Mouse (Mus musculus) urinary bladder, postnatal 10 days (tissue): ENCODE data around the gene Clcn2.
"Not testable (repeated sequence)": the region's sequence is repeated elsewhere in the genome, so short reads cannot be mapped to it uniquely, and the experiment has no call there.

Source experiments
- DNase-seq: peaks from one replicate; pipeline ENCODE4 v3.0.0; 2022; ENCODE audit warnings: low spot score

Clcn2 gene

DNA sequence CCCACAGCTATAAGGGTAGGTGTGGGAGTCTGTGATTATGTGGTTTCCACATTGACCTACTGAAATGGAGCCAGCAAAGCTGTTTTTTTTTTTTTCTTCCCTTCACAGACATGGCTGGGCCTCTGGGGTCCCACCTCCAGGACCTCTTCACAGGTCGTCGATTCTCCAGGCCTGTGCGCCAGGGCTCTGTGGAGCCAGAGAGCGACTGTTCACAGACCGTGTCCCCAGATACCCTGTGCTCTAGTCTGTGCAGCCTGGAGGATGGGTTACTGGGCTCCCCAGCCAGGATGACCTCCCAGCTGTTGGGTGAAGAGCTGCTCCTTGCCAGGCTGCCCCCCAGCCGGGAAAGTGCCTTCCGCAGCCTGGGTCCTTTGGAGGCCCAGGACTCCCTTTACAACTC is 16.2 kb downstream of the Clcn2 start:
- no peak for DNase-seq

DNA sequence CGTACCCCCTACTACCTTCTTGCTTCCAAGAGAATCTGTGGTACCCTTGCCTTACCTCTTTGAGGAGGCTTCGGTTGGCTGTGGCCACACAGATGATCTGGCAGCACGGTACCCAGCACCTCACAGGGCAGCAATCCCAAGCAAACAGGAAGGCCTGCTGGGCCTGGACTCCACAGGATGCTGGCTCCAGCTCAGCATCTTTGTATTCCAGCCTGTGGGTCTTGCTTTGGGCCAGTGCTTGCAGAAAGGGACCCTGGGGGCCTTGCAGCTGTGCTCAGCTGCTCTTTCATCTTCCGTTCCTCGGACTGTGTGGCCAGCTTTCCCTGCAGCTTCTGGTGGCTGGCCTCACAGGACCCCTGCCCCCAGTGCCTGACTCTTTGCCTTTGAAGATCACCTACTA is 17.5 kb downstream of the Clcn2 start:
- no peak for DNase-seq

DNA sequence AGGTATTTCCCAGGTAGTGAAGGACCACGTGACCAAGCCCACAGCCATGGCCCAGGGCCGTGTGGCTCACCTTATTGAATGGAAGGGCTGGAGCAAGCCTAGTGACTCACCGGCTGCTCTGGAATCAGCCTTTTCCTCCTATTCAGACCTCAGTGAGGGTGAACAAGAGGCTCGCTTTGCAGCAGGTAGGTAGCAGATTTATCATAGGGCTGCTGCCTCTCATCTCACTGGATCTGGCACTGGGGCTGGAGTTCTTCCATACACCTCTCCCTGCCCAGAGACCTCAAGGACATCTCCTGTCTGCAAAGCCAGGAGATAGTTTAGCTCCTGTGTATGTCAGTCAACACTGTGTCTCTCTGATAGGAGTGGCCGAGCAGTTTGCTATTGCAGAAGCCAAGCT is 18.3 kb downstream of the Clcn2 start:
- DNase-seq, result no peak

DNA sequence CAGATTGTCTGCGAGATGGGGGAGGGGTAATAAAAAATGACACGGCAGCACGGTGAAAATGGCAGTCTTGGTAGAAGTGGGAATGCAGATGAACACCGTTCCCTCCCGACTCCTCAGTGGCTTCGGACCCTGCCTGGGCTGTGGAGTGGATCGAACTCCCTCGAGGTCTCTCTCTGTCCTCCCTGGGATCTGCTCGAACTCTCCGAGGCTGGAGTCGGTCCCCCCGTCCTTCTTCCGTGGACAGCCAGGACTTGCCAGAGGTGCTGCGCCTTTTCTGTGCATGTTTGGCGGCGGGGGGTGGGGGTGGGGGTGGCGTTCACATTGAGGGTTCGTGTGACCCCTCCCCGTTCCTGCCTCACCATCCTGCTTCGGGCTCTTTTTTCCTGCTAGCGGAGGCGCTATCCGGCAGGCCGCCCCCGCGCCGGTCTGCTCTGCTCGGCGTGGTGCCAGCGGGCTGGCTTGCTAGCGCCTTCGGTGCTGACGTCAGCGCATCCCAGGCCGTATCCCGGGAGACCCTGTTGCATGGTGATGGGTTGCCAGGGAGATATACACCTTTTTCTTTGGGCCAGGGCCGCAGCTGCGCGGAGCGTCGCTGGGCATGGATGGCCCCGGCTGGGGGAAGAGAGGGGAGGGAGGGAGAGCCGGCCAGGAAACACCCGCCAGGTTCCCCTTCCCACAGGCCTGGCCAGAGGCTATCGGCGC is 21.8 kb downstream of the Clcn2 start:
- no peak for DNase-seq

DNA sequence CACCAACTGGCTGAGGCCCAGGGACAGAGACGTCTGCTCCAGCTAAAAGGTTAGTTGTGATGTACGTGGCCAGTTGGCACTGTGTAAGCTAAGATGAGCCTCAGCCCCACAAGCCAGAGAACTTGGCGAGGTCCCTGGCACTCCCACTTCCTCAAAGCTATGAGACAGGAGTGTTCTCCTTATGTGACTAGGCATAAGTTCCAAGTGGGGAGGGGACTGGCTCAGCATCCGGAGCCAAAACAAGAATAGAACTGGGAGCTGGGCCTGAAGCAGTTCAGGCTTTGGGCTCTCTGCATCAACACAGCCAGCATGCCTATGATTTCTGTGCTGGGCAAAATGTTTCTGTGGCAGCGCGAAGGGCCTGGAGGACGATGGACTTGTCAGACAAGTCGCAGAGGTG is 22.8 kb downstream of the Clcn2 start:
- DNase-seq, result no peak

DNA sequence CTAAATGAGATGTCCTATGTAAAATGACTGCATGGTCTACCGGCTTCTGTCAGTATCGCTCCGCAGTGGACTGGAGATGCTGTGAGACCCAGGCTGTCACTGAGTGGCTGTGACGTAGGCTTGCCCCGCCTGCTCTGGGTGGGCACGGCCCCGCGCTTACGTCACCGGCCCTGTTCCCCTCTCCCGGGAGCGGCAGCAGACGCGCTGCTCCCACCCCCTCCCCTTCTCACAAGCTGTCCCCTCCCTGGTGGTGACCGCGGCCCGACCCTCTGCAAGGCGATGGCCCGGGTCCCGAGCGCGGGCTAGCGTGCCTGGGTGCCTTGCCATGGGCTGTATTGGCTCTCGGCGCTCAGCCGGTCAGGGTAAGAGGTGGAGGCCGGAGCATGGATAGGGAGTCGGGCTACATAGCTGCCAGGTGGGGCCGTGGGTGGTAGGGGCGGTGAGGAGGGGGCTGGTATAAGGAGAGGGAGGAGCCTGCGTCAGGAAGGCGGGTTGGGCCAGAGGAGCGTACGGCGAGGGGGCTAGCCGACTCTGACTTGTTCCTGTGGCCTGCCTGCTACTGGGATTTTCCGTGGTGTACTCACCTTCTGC is 24.3 kb downstream of the Clcn2 start, which contains the start of gene Fam131a:
TSS of gene Fam131a (plus strand) at position 131 of the 591 bp plus-strand sequence.
- DNase-seq, result no peak

DNA sequence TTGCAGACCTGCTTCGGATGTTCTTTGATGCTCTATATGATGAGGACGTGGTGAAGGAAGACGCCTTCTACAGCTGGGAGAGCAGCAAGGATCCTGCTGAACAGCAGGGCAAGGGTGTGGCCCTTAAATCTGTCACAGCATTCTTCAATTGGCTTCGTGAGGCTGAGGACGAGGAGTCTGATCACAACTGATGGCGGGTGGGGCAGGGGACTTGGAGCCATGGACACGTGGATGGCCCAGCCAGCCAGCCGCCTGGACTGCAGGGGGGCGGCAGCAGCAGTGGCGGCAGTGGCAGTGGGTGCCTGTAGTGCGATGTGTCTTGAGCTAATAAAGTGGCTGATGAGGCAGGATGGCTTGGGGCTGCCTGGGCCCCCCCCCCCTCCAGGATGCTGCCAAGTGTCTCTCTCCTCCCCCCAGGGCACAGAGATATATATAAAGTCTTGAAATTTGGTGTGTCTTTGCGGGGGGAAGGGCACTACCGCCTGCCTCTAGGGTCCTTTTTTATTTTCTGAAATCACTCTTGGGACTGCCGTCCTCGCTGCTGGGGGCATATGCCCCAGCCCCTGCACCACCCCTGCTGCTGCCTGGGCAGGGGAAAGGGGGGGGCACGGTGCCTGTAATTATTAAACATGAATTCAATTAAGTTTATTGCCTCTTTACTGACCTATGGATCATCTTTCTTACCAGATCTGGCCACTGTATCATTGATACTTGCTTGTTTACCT is 25.1 kb downstream of the Clcn2 start:
- no peak for DNase-seq

DNA sequence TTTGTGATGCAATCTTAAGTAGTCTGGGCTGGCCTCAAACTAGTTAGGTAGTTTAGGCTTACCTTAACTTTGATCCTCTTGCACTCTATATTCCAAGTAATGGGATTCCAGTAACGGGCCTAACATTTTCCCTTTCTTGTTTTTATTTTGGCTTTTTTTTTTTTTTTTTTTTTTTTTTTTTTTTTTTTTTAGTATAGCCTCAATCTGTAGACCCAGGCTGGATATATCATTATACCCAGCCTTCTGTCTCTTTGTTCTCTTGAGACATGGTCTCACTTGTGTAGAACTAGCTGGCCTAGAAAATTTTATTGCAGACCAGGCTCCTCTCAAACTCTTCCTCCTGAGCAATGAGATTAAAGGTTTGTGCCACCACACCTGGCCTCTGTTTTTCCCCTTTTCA is 25.9 kb downstream of the Clcn2 start:
- DNase-seq, result no peak

DNA sequence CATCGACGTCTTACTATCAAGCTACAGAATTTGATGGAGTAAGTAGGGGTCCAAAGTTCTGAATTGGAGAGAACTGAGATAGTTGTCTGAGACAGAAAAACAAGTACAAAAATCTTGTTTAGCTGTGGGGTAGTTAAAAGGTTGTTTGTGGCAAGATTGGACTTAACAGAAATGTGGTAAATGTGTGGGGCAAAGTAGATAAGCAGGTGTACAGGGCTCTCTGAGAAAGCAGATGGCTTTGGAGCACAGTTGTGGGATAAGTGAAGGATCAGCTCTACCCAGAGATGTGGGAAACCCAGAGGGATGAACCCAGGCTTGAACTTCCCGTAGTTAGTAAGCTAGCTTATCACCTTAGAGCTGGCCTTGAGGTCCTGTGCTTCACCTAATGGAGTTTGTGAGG is 26.8 kb downstream of the Clcn2 start:
- DNase-seq, result no peak

DNA sequence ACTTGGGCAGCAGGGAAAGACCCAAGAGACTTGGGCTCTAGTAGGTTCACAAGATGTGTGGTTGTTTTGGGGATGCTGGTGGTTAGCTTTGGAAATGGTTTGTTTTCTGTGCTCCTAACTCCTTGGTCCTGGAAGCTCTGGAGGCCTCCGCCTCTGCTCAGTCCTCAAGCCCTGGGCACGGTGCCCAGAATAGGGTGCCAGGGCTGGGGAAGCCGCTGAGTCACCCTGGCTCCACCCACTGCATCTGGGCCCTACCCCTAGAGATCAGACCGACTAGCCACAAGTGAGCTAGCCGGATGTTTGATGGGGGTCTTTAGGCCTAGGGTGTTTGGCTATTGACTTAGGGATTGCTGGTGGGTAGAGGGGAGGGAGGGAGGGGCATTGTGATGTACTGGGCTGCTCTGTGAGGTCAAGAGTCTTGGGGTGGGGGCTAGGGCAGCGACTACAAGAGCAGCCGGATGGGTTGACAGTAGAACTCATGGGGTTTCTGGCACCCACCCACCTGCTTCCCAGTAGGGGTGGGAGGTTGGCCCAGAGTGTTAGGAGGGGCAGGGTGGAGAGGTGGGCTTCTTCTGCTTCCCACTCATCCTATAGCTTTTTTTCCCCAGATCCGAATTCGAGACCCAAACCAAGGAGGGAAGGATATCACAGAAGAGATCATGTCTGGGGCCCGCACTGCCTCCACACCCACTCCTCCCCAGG is 39.4 kb downstream of the Clcn2 start:
- DNase-seq, result peak; percentile 45

DNA sequence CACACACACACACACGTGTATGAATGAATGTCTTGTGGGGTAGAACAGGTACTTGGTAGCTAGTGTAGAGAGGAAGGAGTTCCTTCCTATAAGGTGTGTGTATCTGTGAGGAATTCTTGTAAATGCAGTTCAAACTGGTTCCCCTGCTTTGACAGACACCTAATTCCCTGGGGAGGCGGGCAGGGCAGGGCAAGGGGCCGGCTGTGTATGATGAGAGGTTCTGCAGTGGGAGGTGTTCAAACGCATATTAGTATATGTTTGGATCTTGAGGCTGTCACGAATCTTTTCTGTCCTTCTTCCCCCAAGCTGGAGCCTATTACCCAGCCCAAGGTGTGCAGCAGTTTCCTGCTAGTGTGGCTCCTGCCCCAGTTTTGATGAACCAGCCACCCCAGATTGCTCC is 40.2 kb downstream of the Clcn2 start:
- DNase-seq, result no peak

DNA sequence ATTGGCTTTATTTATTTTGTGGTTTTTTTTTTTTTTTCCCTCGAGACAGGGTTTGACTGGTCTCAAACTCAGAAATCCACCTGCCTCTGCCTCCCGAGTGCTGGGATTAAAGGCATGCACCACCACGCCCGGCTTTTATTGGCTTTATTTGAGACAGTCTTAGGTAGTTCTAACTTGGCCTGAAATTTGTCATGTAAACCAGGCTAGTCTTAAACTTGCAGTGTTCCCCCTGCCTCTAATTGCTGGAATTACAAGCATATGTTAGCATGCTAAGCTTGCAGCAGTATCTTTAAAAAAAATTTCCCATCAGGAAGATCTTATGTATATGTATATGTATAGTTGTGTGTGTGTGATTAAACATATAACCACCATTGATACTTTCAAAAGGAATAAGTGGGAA is 40.8 kb downstream of the Clcn2 start:
- DNase-seq, result no peak

DNA sequence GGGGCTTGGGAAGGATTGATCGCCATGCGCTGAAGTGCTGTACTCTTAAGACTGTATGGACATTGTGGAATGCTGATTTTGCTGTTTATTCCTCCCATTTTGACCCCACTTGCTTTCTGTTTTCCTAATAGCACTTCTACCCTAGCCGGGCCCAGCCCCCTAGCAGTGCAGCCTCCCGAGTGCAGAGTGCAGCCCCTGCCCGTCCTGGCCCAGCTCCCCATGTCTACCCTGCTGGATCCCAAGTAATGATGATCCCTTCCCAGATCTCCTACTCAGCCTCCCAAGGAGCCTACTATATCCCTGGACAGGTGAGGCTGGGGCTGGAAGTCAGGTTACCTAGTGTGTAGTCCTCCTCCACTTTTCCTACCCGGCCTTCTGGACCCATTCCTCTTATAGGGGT is 42.3 kb downstream of the Clcn2 start:
- DNase-seq, result no peak

DNA sequence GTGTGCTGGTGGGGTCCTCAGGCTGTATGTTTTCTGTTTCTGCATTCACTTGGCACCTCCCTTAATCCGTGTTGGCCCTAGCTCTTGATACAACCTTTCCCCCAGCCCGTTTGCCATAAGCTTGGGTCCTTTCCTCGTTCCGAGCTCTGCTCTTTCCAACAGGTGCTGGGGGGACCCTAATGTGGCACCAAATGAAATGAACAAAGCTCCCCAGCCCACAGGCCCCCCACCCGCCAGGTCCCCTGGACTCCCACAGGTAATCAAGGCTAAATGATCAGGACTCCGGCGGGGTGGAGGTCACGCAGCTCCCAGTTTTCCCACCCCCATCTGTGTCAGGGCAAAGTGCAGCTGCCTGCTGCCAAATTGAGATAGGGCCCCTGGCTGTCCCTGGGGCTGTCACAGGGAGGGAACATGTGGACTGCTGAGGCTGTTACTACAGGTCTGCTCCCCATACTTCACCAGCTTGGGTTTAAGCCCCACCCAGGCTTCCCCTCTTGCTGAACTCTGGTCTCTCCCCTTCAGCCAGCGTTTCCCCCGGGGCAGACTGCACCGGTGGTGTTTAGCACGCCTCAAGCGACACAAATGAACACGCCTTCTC is 43.7 kb downstream of the Clcn2 start:
- DNase-seq, result no peak

DNA sequence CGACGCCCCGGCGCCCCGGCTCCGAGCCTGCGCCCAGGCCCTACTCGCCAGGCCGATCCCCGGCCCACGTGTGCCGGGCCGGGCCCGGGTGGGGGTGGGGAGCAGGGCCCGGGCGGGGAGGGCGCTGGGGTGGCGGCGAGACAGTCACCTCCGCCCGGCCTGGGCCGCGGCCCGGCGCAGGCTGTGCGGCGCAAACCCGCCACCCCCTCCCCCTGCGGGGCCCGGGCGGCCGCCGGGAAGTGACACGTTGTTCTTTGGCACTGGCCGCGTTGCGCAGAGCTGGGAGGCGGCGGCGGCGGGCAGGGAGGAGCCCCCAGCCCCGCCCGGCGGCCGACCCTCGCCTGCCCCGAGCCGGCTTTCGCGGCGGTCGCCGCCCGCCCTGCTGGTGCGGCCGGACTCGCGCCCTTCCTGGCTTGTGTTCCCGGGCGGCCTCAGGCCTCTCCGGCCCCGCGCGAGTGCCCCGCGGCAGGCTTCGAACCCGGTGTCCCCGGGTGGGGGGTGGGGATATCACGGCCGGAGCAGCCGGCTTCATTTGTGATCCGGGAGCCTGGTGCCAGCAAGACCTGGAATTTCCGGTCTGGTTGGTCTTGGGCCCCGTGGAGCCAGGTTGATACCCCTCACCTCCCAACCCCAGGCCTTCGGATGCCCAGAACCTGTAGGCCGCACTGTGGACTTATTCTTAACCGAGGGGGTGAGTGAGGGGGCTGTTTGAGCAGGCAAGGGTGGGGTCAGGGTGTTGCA is 44.4 kb downstream of the Clcn2 start:
- DNase-seq, result no peak

DNA sequence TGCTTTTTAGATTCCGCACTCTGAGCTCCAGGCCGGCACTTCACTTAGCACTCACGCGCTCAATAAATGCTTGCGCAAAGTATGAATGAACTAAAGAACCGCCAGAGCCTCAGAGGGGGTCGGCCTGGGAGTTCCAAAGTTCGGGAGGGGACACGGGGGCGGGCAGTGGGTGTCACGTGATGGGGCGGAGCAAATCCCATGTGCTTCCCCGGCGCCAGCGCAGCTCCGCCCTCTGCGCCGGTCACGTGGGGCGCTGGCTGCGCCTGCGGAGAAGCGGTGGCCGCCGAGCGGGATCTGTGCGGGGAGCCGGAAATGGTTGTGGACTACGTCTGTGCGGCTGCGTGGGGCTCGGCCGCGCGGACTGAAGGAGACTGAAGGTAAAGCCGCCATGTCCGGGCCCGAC is 45.0 kb downstream of the Clcn2 start:
- peak; percentile 89 for DNase-seq

DNA sequence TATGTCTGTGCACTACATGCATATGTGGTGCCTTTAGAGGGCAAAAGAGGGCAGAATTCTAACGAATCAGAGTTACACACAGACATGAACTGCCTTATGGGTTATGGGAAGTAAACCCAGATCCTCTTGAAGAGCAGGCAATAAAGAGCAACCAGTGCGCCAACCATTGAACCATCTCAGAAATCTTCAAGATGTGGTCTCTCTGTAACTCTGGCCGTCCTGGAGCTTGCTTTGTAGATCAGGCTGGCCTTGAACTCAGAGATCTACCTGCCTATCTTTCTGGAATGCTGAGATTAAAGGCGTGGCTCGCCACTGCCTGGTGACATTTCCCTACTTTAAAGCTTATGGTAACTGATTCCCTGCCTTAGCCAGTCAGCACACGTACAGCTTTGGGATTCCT is 45.7 kb downstream of the Clcn2 start:
- no peak for DNase-seq

DNA sequence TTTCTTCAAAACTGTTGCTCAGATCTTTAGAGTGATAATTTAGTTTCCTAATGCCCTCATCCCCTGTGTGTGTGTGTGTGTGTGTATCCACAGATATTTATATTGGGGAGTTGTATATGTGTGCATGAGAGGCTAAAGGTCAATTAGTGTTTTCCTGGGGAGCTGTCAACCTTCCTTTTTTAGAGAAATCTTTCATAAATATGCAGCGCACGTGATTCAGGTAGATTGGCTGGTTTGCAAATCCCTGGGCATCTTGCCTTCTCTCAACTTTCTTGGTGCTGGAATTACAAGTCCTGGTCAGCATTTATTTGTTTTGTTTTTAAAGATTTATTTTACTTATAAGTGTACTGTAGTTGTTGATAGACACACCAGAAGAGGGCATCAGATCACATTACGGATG is 47.3 kb downstream of the Clcn2 start:
- no peak for DNase-seq

DNA sequence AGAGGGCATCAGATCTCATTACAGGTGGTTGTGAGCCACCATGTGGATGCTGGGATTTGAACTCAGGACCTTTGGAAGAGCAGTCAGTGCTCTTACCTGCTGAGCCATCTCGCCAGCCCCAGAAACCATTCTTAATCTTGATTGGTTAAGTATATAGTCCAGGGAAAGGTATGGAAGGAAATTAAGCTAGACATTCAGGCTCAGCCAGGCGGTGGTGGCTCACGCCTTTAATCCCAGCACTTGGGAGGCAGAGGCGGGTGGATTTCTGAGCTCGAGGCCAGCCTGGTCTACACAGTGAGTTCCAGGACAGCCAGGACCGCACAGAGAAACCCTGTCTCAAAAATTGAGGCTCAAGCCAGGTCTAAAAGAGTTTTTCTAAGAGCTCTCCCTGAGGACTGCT is 49.5 kb downstream of the Clcn2 start, which contains the start of gene Eif4g1:
TSS of gene Eif4g1 (plus strand) at position 301 of the 400 bp plus-strand sequence.
- DNase-seq, result not testable (repeated sequence)

DNA sequence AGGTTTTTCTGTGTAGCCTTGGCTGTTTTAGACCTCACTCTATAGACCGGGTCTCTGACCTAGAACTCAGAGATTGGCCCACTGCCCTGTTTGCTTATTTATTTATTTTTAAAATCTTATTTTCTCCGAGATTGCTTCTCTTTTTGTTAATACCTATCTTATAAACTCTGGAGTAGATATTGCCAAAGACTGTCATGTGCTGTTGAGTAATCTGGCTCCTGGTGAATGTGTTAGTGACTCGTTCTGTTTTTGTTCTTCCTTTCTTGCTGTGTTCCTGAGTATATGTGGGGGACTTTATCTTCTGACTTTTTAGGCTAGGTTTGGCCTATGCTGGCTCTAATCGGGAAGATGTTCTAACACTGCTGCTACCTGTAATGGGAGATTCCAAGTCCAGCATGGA is 59.9 kb downstream of the Clcn2 start:
- DNase-seq, result no peak

DNA sequence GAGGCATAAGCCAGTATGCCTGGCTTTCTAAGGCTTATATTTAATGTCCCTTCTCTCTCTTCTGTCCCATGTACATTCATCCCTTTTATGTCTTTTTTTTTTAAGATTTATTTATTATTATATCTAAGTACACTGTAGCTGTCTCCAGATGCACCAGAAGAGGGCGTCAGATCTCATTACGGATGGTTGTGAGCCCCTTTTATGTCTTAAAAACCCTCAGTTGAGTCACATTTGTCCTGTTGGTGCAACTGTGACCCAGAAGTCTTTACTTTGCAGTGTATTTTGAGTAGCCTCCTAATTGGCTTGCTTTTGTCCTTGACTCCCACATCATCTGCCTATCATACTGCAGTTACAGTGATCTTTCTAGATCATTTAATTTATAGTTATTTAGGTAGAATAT is 64.2 kb downstream of the Clcn2 start:
- no peak for DNase-seq
